In genomic region chr11:120572752-120573584, GRCm38 (mm10) we compare ENCODE assay signal across 8 mouse cellular contexts. TPM values are rescaled to one million over a fixed set of nuclear protein-coding genes. Genes with fewer than 3 reads are reported as not detected.
DNase-seq lines count a peak whose midpoint lies in the region; ATAC-seq and TF ChIP-seq lines count a peak whose summit lies in the region.

Gene P4hb (minus strand): TSS chr11:120573253.

- no peak for TF ChIP-seq CTCF in cortical plate, adult 2 months (IDR thresholded peaks at IDR 0.05; ENCODE audit: extremely low read depth, insufficient read depth, low read length)

- peak within 1 kb of the TSS; percentile 87 for H3K4me3 ChIP-seq in cortical plate, adult 2 months (ENCODE audit: insufficient read depth, low read length)
- peak within 1 kb of the TSS; percentile 99 for H3K4me3 ChIP-seq in megakaryocyte, embryonic 14.5 days (replicated peaks)

- peak; percentile 75 for ATAC-seq in activated CD4-positive, CD25-positive, alpha-beta regulatory T cell, adult 4 months

- TF ChIP-seq POLR2A in cortical plate, adult 2 months (IDR thresholded peaks at IDR 0.05; ENCODE audit: extremely low read depth, insufficient read depth, low read length): peak; percentile 94

- peaks cover 49% of the 10 kb centered on the region for H3K36me3 ChIP-seq in megakaryocyte, embryonic 14.5 days (replicated peaks; ENCODE audit: low read length)

- peak within 1 kb of the TSS; percentile 68 for H3K27ac ChIP-seq in cortical plate, adult 2 months (ENCODE audit: insufficient read depth, low read length)

- DNase-seq in gastrocnemius, adult 8-10 months (ENCODE audit: low spot score in 2 of 2): peak; percentile 100
- DNase-seq in hindlimb bud, embryonic 11.5 days (ENCODE audit: extremely low spot score, low read depth, low spot score): peak; percentile 99
- DNase-seq in left cerebral cortex, adult 8-10 months (ENCODE audit: low spot score in 2 of 2): peak; percentile 97 to 100
- peak; percentile 100 for DNase-seq in right cerebral cortex, postnatal 10 days (ENCODE audit: low spot score in 2 of 2)
- DNase-seq in urinary bladder, postnatal 25 days (ENCODE audit: low spot score): peak; percentile 99

- no peaks in the 10 kb centered on the region for H3K9me3 ChIP-seq in megakaryocyte, embryonic 14.5 days

- H3K4me1 ChIP-seq in cortical plate, adult 2 months (ENCODE audit: control insufficient read depth, insufficient read depth, low read length): peaks cover 6% of the 10 kb centered on the region; the same call in 1 of the 2 replicates
- H3K4me1 ChIP-seq in megakaryocyte, embryonic 14.5 days: peaks cover 72% of the 10 kb centered on the region

- H3K27me3 ChIP-seq in megakaryocyte, embryonic 14.5 days (replicated peaks): no peaks in the 10 kb centered on the region

RNA-seq across cellular contexts. Expression of gene P4hb, which starts in this region (rescaled TPM):
- 100 to 1,000 TPM; 140 to 160 TPM for polyA plus RNA-seq in activated CD4-positive, CD25-positive, alpha-beta regulatory T cell, adult 4 months (2017; shearing (Covaris generic))
- 88.9 and 91.2 TPM in 2 replicates for polyA plus RNA-seq in cortical plate, adult 2 months (2012; rRNA removed)
- 100 to 1,000 TPM; 162 to 245 (median 209) TPM for total RNA-seq in gastrocnemius, adult 8-10 months (2022)
- total RNA-seq in left cerebral cortex, adult 8-10 months (2022): 100 to 1,000 TPM; 110 to 142 (median 130) TPM
- polyA plus RNA-seq in megakaryocyte, embryonic 14.5 days (2012; ENCODE audit: insufficient read depth, low replicate concordance): 1,223 and 1,872 TPM in 2 replicates

Comparison
In these comparisons a context has a peak if more than half of its experiments do, and no peak if none do; other contexts are left out.
1. Peak in every context shown above with its lines: DNase-seq, ATAC-seq, H3K4me3 ChIP-seq and H3K27ac ChIP-seq.